Mouse (Mus musculus): ENCODE data around the gene Lypd6b. TPM values are rescaled to one million over a fixed set of nuclear protein-coding genes. Genes with fewer than 3 reads are reported as not detected.

Gene Lypd6b
- polyA plus RNA-seq, 1 experiment from 2014 or later, result 2.6 TPM

DNA sequence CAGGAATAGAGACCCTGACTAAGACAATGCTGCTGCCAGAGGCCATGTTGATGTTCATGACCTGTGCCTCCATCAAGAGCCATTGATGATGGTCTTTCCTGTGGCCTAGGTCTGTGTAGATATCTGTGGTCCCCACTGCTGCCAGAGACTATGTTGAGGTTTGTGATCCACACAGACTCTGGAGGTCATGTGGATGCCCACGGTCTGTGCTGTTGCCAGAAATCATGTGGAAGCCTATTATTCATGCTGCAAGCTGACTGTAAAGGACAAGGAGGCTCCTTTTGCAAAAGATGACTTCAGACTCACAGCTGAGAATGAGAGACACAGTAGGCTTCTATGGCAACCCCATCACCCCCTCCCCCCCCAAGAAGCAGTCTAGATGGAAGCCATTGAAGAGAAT is 209.7 kb downstream of the Lypd6b start:
- Histone ChIP-seq H3K9me3 (replicated peaks) (no peaks in the 10 kb centered on the region), H3K27ac (ENCODE audit: poor library complexity, severe bottlenecking) (no peak overlapping the region), H3K9ac (no peak overlapping the region), H3K4me2 (no peak overlapping the region), H3K36me3 (no peaks in the 10 kb centered on the region), H3K27me3 (replicated peaks) (no peaks in the 10 kb centered on the region), H3K4me1 (replicated peaks) (no peaks in the 10 kb centered on the region), H3K4me3 (no peak overlapping the region)
- WGBS, result 89% methylated on average over 1 of the region's 1 CpGs
- ATAC-seq (ENCODE audit: insufficient number of reproducible peaks, low FRiP score), result no peak

Other genes with a start within 250 kb of the Lypd6b start
- 1.0 and 1.2 TPM in 2 replicates for gene Kif5c, start 168.4 kb upstream of the Lypd6b start, polyA plus RNA-seq (2016; fragmentation: Nextera tagmentation; extraction: Ambion mirVana)